Mouse (Mus musculus): ENCODE results near the gene Pth1r.

GRCm38 (mm10) chr9:110706784-110707183 is 40.2 kb downstream of the Pth1r start:
- TF ChIP-seq CTCF (IDR thresholded peaks at IDR 0.05; ENCODE audit: low read depth, low read length): no peak
- no peak for TF ChIP-seq EP300 (IDR thresholded peaks at IDR 0.05; ENCODE audit: insufficient read depth, low read depth, low read length)
